ENCODE assay signal across 10 mouse cellular contexts in genomic region chr17:78401713-78402112, GRCm38 (mm10). TPM values are rescaled to one million over a fixed set of nuclear protein-coding genes. Genes with fewer than 3 reads are reported as not detected.
DNase-seq lines count a peak whose midpoint lies in the region; ATAC-seq lines count a peak whose summit lies in the region.
"Had no signal": no experiment of that assay in that cellular context is flagged by ENCODE, and none has a peak within 500 bp of the region (broad histone marks: within the 10 kb centered on the region; RNA-seq: fewer than 3 reads in every experiment).

No protein-coding gene starts in this region.

- no peak overlapping the region for H3K4me3 ChIP-seq in heart, embryonic 10.5 days
- no peak overlapping the region for H3K4me3 ChIP-seq in midbrain, embryonic 12.5 days
- no peak overlapping the region for H3K4me3 ChIP-seq in midbrain, embryonic 16.5 days (ENCODE audit: low read depth, low read length)
- H3K4me3 ChIP-seq in embryonic facial prominence, embryonic 15.5 days (replicated peaks), result no peak overlapping the region
- H3K4me3 ChIP-seq: limb, embryonic 13.5 days had no signal

- H3K27ac ChIP-seq in heart, embryonic 10.5 days, result peak overlapping the region; percentile 36; the same call in 1 of the 2 replicates
- no peak overlapping the region for H3K27ac ChIP-seq in midbrain, embryonic 12.5 days (replicated peaks)
- H3K27ac ChIP-seq in midbrain, embryonic 16.5 days (ENCODE audit: low read length), result no peak overlapping the region
- H3K27ac ChIP-seq in embryonic facial prominence, embryonic 15.5 days (replicated peaks), result no peak overlapping the region
- H3K27ac ChIP-seq: limb, embryonic 13.5 days had no signal

- WGBS in heart, embryonic 10.5 days, result 52% methylated on average over 4 of the region's 4 CpGs
- WGBS in midbrain, embryonic 12.5 days, result 37% methylated on average over 4 of the region's 4 CpGs
- 31% methylated on average over 4 of the region's 4 CpGs for WGBS in midbrain, embryonic 16.5 days
- 54% methylated on average over 4 of the region's 4 CpGs for WGBS in embryonic facial prominence, embryonic 15.5 days

- peaks cover 34% of the 10 kb centered on the region for H3K36me3 ChIP-seq in heart, embryonic 10.5 days
- H3K36me3 ChIP-seq in midbrain, embryonic 12.5 days, result peaks cover 33% of the 10 kb centered on the region
- H3K36me3 ChIP-seq in midbrain, embryonic 16.5 days (ENCODE audit: control insufficient read depth, insufficient read depth, low read length), result peaks cover under 1% of the 10 kb centered on the region; the same call in 1 of the 2 replicates
- H3K36me3 ChIP-seq in embryonic facial prominence, embryonic 15.5 days, result peaks cover 17% of the 10 kb centered on the region

- H3K9ac ChIP-seq in midbrain, embryonic 12.5 days (replicated peaks), result no peak overlapping the region
- no peak overlapping the region for H3K9ac ChIP-seq in midbrain, embryonic 16.5 days (ENCODE audit: low read depth, low read length)
- H3K9ac ChIP-seq in embryonic facial prominence, embryonic 15.5 days, result no peak overlapping the region
- H3K9ac ChIP-seq: limb, embryonic 13.5 days had no signal

- no peak overlapping the region for H3K4me2 ChIP-seq in midbrain, embryonic 12.5 days (replicated peaks)
- no peak overlapping the region for H3K4me2 ChIP-seq in midbrain, embryonic 16.5 days (ENCODE audit: low read length)
- H3K4me2 ChIP-seq in embryonic facial prominence, embryonic 15.5 days (replicated peaks), result no peak overlapping the region
- H3K4me2 ChIP-seq: limb, embryonic 13.5 days had no signal

- no peaks in the 10 kb centered on the region for H3K9me3 ChIP-seq in heart, embryonic 10.5 days
- no peaks in the 10 kb centered on the region for H3K9me3 ChIP-seq in midbrain, embryonic 12.5 days
- H3K9me3 ChIP-seq in midbrain, embryonic 16.5 days (replicated peaks; ENCODE audit: control insufficient read depth, low read length, poor library complexity, severe bottlenecking), result no peaks in the 10 kb centered on the region
- H3K9me3 ChIP-seq in embryonic facial prominence, embryonic 15.5 days (replicated peaks), result no peaks in the 10 kb centered on the region
- H3K9me3 ChIP-seq: limb, embryonic 13.5 days had no signal

- ATAC-seq in midbrain, embryonic 12.5 days (ENCODE audit: low FRiP score, low read depth), result peak; percentile 66
- no peak for ATAC-seq in midbrain, embryonic 16.5 days
- peak; percentile 19; the same call in 1 of the 2 replicates for ATAC-seq in embryonic facial prominence, embryonic 15.5 days (ENCODE audit: insufficient number of reproducible peaks, low FRiP score, low TSS enrichment, low read depth)

- no peaks in the 10 kb centered on the region for H3K27me3 ChIP-seq in heart, embryonic 10.5 days (ENCODE audit: insufficient read depth, poor library complexity, severe bottlenecking)
- no peaks in the 10 kb centered on the region; the same call in 1 of the 2 replicates for H3K27me3 ChIP-seq in midbrain, embryonic 12.5 days
- H3K27me3 ChIP-seq in midbrain, embryonic 16.5 days (ENCODE audit: control insufficient read depth, insufficient read depth, low read depth, low read length), result no peaks in the 10 kb centered on the region; the same call in 1 of the 2 replicates
- H3K27me3 ChIP-seq in embryonic facial prominence, embryonic 15.5 days, result no peaks in the 10 kb centered on the region
- H3K27me3 ChIP-seq: limb, embryonic 13.5 days had no signal

- DNase-seq in heart, embryonic 10.5 days (ENCODE audit: low spot score), result no peak
- DNase-seq in heart, postnatal 36 days, result no peak
- peak; percentile 16 for DNase-seq in retina, embryonic 14.5 days (ENCODE audit: low spot score)
- no peak for DNase-seq in left cerebral cortex, postnatal 14 days (ENCODE audit: low spot score in 2 of 2)
- no peak for DNase-seq in urinary bladder, postnatal 4 days (ENCODE audit: low spot score in 2 of 2)
- DNase-seq: right cerebral cortex, postnatal 25 days had no signal

- intact Hi-C loops in heart, postnatal 36 days (cut with DNase I), result no loop called here
- intact Hi-C loops in left cerebral cortex, postnatal 14 days (cut with DNase I), result no loop called here

- H3K4me1 ChIP-seq in heart, embryonic 10.5 days, result peaks cover 29% of the 10 kb centered on the region
- H3K4me1 ChIP-seq in midbrain, embryonic 12.5 days, result no peaks in the 10 kb centered on the region
- 0 out of 2 replicates have a peak, but pooled peaks cover 3% of the 10 kb centered on the region for H3K4me1 ChIP-seq in midbrain, embryonic 16.5 days (ENCODE audit: control insufficient read depth, insufficient read depth, low read length)
- no peaks in the 10 kb centered on the region for H3K4me1 ChIP-seq in embryonic facial prominence, embryonic 15.5 days

RNA-seq across cellular contexts. Expression of gene Fez2, which starts 16.2 kb away (rescaled TPM):
- polyA plus RNA-seq in heart, embryonic 10.5 days (2016; fragmentation: Nextera tagmentation; extraction: Ambion mirVana), result 43.7 and 44.9 TPM in 2 replicates
- total RNA-seq in heart, postnatal 36 days (2021), result 10 to 100 TPM; 70.5 to 81.7 TPM
- polyA plus RNA-seq in midbrain, embryonic 12.5 days (2016; fragmentation: Nextera tagmentation; extraction: Ambion mirVana), result 43.7 and 43.9 TPM in 2 replicates
- 50.3 and 53.5 TPM in 2 replicates for polyA plus RNA-seq in midbrain, embryonic 16.5 days (2015; fragmentation: Nextera tagmentation; extraction: Ambion mirVana)
- polyA plus RNA-seq in embryonic facial prominence, embryonic 15.5 days (2015; fragmentation: Nextera tagmentation; extraction: Ambion mirVana), result 37.6 and 40.8 TPM in 2 replicates
- 10 to 100 TPM; 35.2 to 37.9 TPM for total RNA-seq in left cerebral cortex, postnatal 14 days (2021)
